Mouse (Mus musculus): ENCODE measurements around the gene Cryz. TPM values are rescaled to one million over a fixed set of nuclear protein-coding genes. Genes with fewer than 3 reads are reported as not detected.
"Not testable (repeated sequence)": the region's sequence is repeated elsewhere in the genome, so short reads cannot be mapped to it uniquely, and the experiment has no call there.

Gene Cryz
- total RNA-seq, 4 experiments from 2014 or later, result 18.4 to 26.9 (median 20.8) TPM

DNA sequence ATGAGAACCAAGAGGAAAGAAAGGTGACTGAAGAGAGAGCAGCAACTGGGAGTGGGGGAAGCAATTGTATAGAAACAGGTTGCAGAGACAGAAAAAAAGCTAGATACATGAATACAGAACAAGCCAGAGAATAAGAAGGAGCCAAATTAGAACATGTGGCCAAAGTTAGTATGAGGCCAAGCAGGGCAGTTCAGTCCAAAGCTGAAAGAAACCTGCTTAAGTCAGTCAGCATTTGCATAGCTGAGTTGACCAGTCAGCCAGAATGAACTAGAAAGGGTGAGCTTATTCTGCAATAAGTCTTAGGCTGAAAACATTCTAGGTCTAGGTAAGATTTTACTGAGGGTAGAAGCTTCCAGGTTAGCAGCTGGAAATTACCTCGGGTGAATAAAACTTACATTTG is 11.4 kb downstream of the Cryz start:
- DNase-seq (ENCODE audit: low spot score in 2 of 2), result no peak

DNA sequence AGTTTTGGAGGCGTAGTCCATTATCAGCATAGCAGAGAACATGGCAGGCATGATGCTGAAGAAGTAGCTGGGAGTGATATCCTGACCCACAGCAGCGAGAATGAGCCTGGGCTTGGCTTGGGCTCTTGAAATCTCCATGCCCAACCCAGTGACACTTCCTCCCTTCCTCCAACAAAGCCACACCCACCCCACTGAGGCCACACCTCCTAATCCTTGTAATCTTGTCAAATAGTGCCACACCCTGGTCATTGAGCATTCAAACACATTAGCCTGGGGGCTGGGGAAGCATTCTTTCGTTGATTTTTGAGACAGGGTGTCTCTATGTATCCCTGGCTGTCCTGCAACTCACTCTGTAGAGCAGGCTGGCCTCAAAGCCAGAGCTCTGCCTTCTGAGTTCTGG is 15.4 kb downstream of the Cryz start:
- DNase-seq (ENCODE audit: low spot score in 2 of 2), result no peak

GRCm38 (mm10) chr3:154614771-154615170 is 18.3 kb downstream of the Cryz start:
- DNase-seq (ENCODE audit: low spot score in 2 of 2), result no peak

- no peak for DNase-seq (ENCODE audit: low spot score in 2 of 2)
Measured at GRCm38 (mm10) chr3:154615304-154615703, 18.8 kb downstream of the Cryz start.

GRCm38 (mm10) chr3:154616106-154616505 is 19.6 kb downstream of the Cryz start:
- no peak for DNase-seq (ENCODE audit: low spot score in 2 of 2)

- DNase-seq (ENCODE audit: low spot score in 2 of 2), result no peak
Measured at GRCm38 (mm10) chr3:154628284-154628683, 31.8 kb downstream of the Cryz start.

DNA sequence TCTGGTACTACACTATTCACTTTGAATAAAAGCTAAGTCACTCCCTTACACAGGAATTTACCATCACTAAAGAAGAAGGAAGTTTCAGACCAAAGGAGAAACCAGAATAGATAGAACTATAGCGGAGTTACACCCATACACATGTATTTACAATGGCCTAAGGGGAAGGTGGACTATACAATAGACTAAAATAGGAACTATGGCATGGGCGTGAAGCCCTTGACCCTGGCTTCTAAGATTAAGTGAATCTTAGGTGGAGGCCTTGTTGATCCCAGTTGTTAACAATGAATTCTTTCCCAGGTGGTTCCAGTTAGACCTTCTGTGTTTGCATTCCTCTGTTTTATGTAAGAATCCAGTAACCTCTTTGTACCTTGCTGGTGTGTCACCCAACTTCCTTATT is 34.8 kb downstream of the Cryz start:
- DNase-seq (ENCODE audit: low spot score in 2 of 2), result not testable (repeated sequence)

GRCm38 (mm10) chr3:154633091-154633490 is 36.6 kb downstream of the Cryz start:
- no peak for DNase-seq (ENCODE audit: low spot score in 2 of 2)

DNA sequence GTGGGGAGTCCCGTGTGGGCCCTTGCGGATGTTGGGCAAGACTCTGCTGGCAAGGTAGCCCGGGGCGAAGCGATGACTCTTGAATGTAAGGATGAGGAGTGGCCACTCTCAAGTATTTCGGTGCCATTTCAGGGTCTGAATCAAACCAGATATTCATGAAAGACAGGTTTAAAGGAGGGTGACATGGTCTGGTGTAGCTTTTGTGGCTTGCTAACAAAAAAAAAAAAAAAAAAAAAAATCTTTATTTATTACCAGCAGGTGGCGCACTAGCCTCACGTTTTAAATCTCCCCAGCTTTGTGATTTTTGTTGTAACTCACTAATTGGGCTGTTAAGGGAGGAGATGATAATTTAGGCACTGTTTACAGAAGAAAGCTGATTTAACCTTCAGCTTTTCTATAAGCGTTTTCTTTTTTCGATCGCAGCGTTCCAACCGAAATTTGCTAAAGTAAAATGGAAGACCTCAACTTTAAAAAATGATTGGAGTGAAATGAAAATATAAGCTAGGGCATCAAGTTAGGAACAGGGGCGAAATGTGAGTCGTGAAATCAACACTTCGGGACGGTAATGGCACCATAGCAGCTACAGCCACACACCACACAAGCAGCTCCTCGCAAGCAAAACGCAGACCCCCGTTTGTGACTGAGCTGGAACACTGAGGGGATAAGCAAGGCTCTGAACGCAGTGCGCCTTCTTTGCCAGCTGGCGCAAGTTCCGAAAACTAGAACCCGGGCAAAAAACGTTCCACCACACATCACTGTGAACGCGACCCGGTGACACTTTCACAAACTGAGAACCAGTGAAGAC is 50.3 kb downstream of the Cryz start:
- DNase-seq (ENCODE audit: low spot score in 2 of 2), result peak in 1 of 2 experiments; percentile 18

- no peak for DNase-seq (ENCODE audit: low spot score in 2 of 2)
Measured at GRCm38 (mm10) chr3:154647443-154647780, 50.9 kb downstream of the Cryz start.

DNA sequence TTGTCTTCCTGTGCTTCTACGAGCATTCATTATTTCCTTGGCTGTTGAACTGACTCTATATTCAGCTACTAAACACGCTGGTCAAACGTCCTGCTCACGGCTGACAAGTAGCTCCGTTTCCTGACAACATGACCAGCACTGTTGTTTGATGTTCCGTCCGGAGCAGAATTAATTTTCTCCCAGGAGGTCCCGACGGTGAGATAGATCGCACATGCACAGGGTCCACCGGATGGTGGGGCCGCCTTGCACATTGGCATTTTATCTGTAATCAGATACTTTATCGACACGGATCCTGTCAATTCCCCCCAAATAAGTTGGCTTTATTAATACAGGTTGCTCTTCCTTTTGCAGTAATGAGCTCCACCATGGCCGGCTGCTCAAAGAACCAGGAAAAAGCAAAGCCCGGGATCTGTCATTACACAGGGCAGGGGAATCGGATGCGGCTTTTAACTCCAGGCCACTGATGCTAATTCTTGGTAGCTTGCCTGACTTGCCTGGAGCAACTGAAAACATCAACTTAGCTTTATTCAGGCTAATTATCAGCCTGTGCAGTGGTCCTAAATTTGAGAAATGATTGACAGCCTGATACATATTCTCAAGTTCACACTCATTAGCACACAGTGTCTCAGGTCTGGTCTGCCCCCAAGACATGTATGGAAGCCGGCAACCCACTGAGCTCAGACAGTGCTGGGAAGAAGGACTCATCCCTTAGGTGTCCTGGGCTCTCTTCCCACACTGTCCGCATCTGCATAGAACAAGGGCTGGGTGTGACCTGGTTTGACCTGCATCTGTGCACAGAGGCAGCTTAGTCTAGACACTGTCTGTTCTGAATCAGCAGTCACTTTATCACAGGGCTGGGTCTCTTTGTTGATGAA is 53.1 kb downstream of the Cryz start:
- DNase-seq (ENCODE audit: low spot score in 2 of 2), result no peak

DNA sequence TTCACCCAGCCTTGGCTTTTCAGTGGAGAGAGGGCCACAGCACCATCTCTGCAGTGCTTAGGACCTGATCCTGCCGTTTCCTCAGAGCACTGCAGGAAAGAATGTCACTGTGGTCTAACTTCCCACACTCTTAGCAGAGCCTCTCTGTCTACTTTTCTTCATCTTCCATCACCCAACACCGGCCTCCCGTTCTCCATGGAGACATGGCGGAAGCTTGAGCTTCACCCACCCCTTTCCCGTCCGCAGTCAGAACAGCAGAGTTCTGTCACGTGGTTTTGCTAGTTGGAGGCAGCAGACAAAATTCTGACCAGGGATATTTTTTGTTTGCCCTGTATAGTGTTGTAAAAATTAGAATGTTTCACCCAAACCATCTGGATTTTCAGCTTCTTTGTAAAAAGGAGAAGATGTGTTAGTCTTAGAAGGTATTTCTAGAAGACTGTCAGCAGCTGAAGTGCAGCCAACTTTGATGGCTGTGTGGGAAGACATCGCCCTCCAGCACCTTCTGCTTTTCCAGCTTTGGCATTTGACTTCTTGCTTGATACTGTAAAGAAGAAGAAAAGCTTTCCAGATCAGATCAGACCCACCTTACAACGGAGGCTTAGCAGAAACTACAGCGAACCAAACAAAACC is 54.8 kb downstream of the Cryz start:
- DNase-seq (ENCODE audit: low spot score in 2 of 2), result peak; percentile 28 to 74

DNA sequence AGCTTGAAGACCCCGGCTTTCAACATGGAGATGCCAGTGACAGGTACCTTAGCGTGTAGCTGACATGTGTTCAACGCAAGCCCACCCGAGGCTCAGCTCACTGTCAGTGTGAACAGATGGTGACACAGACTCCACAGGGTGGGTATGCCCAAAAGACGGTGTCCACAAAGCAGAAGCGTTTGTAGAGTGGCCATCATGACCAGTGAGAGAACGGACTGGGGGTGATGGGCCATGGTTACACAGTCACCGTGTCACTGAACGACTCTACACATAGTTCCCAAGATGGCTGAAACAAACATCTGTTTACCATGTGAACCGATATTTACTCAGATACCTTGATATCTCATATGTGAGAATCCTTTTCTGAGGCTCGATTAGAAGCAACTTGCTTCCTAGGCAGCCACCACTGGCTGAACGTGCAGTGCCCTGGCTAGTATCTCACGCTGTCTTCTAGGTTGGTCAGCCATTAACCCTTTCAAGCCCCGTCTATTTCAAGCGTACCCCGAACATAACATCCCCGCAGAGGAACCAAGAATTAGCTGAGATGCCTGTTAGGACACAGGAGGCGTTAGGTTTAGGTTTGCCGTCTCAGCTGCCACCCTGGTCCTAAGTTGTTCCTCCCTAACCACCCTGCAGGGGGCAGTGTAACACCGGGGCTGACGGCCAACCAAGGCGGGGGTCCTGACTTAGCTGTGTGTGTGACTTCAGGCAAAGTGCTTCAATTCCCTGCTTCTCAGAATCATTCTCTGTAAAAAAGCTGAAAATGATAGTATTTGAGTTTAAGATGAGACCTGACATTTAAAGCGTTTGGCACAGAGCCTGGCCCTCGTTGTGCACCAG is 56.3 kb downstream of the Cryz start:
- peak; percentile 49 to 77 for DNase-seq (ENCODE audit: low spot score in 2 of 2)

DNA sequence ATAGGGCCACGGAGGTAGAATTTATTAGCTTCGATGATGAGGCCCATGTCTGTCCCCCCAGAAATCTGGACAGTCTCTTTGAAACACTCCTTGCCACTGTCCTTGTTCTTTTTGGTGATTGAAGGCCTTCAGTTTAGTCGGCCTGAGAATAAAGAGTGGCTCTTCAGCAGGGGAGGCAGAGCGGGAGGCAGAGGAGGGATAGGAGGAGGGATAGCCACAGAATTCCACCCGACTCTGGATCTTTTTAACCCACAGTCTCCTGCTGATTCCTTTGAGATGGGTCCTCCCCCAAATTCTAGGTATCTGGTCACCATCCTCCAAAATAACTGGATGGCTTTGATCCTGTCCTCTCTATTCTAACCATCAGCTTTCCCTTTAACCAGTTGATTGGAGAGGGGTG is 56.9 kb downstream of the Cryz start:
- no peak for DNase-seq (ENCODE audit: low spot score in 2 of 2)

- DNase-seq (ENCODE audit: low spot score in 2 of 2), result no peak
Measured at GRCm38 (mm10) chr3:154654284-154654683, 57.8 kb downstream of the Cryz start.

DNA sequence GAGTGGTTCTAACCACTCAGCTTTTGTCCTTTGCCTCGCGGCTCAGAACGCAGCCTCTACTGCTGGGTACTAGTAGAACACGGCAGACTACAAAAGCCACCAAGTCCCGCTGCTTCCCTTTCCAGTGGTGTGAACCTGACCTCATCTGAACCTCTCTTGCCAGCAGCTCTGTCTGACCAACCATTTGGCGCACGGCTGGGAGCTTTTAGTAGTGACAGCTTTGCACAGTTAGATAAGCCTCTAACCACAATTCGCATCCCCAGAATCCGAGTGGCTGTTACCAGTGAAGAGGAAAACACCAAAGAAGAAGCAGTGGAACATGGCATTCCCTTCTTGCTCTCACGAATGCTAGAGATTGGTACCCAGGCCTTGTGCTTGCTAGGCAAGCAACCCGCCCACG is 58.4 kb downstream of the Cryz start:
- DNase-seq (ENCODE audit: low spot score in 2 of 2), result no peak

GRCm38 (mm10) chr3:154655711-154656110 is 59.2 kb downstream of the Cryz start:
- no peak for DNase-seq (ENCODE audit: low spot score in 2 of 2)

DNA sequence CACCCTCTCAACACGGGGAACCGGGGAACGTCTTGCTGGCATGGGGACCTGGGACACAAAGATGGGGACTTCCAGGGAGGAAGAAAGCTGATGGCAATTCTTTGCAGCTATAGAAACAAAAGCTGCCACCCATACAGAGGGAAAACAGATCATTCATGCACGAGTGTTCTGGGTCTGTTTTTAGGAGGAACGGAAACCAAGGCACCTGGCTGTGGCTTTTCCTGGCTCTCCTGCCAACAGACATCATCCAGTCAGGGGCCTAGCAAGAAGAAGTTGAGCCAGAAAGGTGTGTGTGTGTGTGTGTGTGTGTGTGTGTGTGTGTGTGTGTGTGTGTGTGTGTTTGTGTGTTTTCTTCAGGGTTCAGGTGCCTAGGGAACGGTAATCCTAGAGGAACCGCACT is 67.0 kb downstream of the Cryz start, which contains the start of gene Erich3:
Erich3 (plus strand) TSS at position 315 of the 400 bp plus-strand sequence.
- DNase-seq (ENCODE audit: low spot score in 2 of 2), result peak in 1 of 2 experiments; percentile 21

DNA sequence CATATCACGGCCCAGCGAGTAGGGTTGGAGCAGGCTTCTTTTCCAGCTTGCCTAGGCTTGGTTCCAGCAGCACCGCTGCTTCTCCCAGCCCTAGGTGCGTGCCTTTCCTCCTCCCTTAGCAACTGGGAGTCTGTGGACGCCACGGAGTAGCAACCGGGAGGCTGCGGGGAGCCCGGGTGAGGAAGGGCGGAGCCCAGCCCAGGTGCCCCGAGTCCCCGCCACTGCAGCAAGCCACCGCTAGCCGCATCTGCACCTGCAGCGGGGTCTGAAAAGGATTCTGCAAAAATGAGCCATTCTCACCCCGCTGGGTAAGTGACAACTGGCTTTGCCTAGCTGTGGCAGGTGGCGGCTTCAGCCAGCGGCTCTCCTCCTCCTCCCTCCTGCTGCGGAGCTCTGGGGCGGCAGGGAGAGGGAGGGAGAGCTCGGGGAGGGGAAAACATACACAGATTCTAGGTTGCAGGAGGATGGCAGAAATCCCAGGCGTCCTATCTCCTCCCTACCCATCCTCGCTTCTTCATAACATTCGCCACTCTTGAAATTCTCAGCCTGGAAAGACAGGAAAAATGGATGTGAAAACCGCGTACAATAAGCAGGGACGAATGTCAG is 67.6 kb downstream of the Cryz start:
- DNase-seq (ENCODE audit: low spot score in 2 of 2), result peak; percentile 73 to 85

DNA sequence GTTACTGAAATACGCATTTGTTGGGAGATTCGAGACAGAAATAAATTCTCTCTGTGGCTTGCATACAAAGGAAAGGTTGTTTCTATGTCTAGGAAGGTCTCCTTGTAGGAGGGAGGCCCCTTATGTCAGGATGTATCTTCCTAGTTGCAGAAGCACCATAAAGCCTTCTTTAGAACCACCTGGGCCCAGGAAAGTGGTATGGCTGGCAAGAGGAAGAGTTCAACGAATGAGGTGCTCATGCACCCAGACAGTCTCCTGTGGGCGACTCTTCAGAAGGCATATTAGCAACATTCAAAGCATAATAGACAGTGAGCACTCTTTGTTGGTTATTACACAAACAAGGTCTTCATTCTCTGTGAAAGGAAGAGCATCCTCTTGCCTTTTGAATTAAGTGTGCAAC is 68.1 kb downstream of the Cryz start:
- DNase-seq (ENCODE audit: low spot score in 2 of 2), result peak in 1 of 2 experiments; percentile 26

- peak in 1 of 2 experiments; percentile 61 for DNase-seq (ENCODE audit: low spot score in 2 of 2)
Measured at GRCm38 (mm10) chr3:154668485-154668884, 72.0 kb downstream of the Cryz start.
